Mouse (Mus musculus): Measurements from ENCODE around the gene Gp1ba.

Gene Gp1ba

GRCm38 (mm10) chr11:70653345-70654197 is 14.6 kb downstream of the Gp1ba start:
- peak; percentile 67 for DNase-seq (ENCODE audit: low spot score)

DNA sequence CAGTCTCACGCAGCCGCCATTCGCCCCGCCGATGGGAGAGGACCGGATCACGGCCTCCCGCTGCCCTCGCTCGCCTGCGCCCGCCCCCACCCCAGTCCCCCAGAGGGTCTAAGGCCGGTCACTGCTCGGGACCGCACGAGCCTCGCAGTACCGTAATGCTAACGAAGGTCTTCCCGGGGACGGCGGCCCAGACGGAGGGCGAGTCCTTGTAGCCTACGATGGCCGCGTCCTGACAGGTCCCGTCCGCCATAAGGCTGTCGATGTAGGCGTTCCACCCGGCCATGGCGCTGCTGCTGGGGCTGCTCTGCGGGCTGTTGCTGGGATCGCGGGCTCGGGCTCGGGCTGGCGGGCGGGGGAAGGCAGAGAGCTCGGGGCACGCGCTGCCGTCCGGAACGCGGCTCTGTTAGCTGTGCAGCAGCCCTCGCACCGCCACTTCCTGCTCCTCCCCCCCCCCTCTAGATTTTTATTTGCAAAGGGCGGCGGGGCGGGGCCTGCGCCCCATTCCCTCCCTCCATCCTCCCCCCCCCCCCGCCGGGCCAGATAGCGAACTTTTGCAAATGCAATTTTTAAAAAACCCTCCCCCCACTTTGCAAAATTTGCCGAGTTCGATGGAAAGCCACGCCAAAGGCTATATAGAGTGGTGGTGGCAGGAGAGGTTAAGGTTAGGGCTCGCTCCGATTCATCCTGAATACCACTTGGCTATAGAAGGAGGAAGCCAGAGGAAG is 15.4 kb downstream of the Gp1ba start, which contains the start of gene Pfn1:
TSS of gene Pfn1 (minus strand) at position 447 of the 725 bp plus-strand sequence.
- peak; percentile 78 for DNase-seq (ENCODE audit: low spot score)

- DNase-seq (ENCODE audit: low spot score): peak; percentile 89
Observed at GRCm38 (mm10) chr11:70654923-70655570, 16.1 kb downstream of the Gp1ba start.

- DNase-seq (ENCODE audit: low spot score): peak; percentile 77
Observed at GRCm38 (mm10) chr11:70655571-70656455, 16.9 kb downstream of the Gp1ba start.

- DNase-seq (ENCODE audit: low spot score): peak; percentile 64
Observed at GRCm38 (mm10) chr11:70656456-70656927, 17.6 kb downstream of the Gp1ba start.

GRCm38 (mm10) chr11:70656964-70657363 is 18.0 kb downstream of the Gp1ba start, which contains the start of gene Eno3:
Gene Eno3, plus strand, starts transcription at chr11:70657202.
- DNase-seq (ENCODE audit: low spot score): peak; percentile 29

DNA sequence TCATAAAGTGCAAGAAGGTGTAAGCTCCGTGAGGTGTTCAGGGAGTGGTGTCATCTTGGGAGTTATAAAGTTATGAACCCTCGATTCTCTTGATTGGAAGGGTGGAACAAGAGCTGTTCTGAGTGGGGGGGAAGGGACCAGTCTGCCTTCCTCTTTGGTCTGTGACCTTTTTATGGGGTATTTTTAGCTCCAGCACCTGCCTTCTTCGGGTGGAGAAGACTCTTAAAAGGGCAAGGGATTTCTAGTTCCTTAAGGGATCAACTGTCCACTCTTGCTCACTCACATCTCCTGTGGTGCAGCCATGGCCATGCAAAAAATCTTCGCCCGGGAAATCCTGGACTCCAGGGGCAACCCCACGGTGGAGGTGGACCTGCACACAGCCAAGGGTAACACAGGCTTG is 18.7 kb downstream of the Gp1ba start:
- DNase-seq (ENCODE audit: low spot score): no peak

DNA sequence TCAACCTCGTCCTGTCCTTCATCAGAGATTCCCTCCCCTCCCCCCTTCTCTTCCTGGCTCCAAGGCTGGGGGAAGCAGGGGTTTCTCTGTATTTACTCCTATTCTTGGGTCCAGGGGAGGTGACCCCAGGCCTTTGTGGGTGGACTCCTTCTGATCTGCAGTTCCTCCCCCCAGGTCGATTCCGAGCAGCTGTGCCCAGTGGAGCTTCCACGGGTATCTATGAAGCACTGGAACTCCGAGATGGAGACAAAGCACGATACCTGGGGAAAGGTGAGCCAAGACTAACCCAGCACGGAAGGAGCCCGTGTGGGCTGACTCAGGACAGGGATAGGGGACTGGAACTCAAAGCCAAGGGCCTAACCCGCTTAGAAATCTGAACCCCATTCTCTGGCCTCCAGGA is 19.1 kb downstream of the Gp1ba start:
- no peak for DNase-seq (ENCODE audit: low spot score)

DNA sequence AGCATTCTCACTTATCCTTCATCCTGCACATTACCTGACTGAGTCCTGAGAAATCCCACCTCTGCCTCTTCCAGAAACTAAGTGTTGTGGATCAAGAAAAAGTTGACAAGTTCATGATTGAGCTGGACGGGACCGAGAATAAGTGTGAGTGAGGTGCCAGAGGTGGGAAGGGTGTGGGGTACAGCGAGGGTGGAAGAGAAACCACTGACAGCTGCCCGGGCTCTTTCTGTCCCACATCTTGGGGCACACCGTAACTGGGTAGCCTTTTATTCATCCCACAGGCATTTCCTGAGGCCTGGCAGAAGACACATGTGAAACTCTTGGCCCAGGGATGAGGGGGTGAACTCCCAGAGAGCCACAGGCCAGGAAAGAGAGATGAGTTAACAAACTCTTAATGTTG is 19.6 kb downstream of the Gp1ba start:
- no peak for DNase-seq (ENCODE audit: low spot score)

GRCm38 (mm10) chr11:70658942-70659341 is 20.0 kb downstream of the Gp1ba start:
- no peak for DNase-seq (ENCODE audit: low spot score)

DNA sequence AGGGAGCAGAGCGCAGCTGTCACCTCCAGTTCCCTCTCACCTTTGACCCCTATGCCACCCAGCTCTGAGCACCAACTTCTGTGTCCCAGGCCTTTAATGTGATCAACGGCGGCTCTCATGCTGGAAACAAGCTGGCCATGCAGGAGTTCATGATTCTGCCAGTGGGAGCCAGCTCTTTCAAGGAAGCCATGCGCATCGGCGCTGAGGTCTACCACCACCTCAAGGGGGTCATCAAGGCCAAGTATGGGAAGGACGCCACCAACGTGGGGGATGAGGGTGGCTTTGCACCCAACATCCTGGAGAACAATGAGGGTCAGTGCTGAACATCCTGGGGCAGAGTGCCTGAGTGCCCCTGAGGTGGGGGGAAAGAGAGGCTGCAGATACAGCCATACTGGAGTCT is 21.6 kb downstream of the Gp1ba start:
- no peak for DNase-seq (ENCODE audit: low spot score)

DNA sequence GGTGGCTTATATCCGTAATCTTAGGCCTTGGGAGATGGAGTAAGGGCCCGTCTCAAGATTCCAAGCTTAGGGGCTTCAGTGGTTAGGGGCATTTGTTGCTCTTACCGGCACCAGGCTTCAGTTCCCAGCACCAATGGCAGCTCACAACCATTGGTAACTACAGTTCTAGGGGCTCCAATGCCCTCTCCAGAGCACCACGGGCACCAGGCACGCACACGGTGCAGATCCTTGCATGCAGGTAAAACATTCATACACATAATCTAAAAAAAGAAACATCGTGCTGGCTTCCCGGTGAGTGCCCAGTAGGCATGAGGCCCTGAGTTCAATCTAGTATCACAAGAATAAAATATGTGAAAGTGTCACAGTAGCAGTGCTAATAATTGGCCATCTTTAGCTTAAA is 24.2 kb downstream of the Gp1ba start:
- no peak for DNase-seq (ENCODE audit: low spot score)

DNA sequence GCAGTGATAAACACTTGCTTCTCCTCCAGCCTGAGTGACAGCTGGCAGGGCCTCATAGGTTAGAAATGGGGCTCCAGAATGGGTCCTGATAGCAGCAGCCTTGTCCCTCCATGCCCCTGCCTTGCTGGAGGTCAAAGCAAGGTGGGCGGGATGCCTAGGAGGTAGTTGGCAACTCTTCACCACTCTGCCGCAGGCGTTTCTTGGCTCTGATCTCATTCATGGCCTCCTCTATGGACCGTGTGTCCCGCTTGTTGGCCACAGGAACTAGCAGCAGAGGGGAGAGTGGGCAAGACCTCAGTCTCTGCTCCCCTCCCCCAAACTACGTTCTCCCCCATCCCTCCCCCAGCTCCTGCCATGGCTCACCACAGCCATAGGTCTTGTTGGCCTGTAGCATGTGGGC is 25.0 kb downstream of the Gp1ba start:
- DNase-seq (ENCODE audit: low spot score): no peak

- DNase-seq (ENCODE audit: low spot score): no peak
Observed at GRCm38 (mm10) chr11:70664741-70665140, 25.8 kb downstream of the Gp1ba start.

GRCm38 (mm10) chr11:70666687-70667086 is 27.8 kb downstream of the Gp1ba start:
- no peak for DNase-seq (ENCODE audit: low spot score)

GRCm38 (mm10) chr11:70667271-70668150 is 28.6 kb downstream of the Gp1ba start:
- DNase-seq (ENCODE audit: low spot score): no peak

- DNase-seq (ENCODE audit: low spot score): peak; percentile 83
Observed at GRCm38 (mm10) chr11:70668335-70668770, 29.4 kb downstream of the Gp1ba start.

DNA sequence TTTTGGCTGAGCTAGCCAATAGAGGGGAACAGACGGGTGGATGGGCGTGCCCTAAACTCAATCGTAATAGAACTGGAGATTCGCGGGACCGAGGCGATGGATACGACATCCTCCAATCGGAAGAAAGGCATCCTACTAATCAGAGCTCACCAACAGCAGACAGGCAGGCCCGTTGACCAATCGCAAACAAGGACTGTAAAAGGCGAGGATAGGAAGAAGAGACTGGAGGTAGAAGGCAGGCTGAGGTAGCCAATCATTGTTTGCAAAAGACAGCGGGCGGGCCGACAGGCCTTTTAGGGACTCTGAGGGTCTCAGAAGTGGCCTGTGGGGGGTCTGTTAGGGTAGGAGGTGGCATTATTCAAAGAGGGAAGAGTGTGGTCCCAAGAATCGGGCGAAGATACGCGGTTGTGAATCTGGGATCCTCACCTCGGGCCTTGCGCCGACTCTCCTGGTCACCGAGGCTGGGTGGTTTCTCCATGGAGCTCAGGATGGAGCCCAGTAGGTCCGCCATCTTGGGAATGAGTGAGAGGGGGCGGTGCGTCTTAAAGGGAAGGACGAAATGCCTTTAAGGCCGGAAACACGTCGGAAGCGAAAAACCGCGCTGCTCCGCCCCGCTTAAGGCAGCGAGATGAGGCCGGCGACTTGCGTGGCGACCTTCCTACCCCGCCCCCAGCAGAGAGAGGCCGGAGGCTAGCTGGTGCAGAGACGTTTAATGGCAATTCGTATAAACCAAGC is 30.0 kb downstream of the Gp1ba start, which contains the start of gene Spag7:
TSS of gene Spag7 (minus strand) at position 646 of the 735 bp plus-strand sequence.
- DNase-seq (ENCODE audit: low spot score): peak; percentile 98

- peak; percentile 81 for DNase-seq (ENCODE audit: low spot score)
Observed at GRCm38 (mm10) chr11:70669582-70670345, 30.8 kb downstream of the Gp1ba start.

Measured in urinary bladder, postnatal 14 days (tissue).